Mouse (Mus musculus): Measurements from ENCODE around the gene Fbxl17. TPM values are rescaled to one million over a fixed set of nuclear protein-coding genes. Genes with fewer than 3 reads are reported as not detected.

Fbxl17 gene
- total and polyA plus RNA-seq, 3 experiments = 7.8 to 25.9 (median 25.5) TPM

GRCm38 (mm10) chr17:63369631-63370310 lies 130.0 kb downstream of the Fbxl17 start:
- TF ChIP-seq CTCF (IDR thresholded peaks at IDR 0.05) (no peak), EP300 (IDR thresholded peaks at IDR 0.05; ENCODE audit: insufficient read depth, low read depth, low read length) (no peak), POLR2A (IDR thresholded peaks at IDR 0.05; ENCODE audit: insufficient read depth, low read depth, low read length) (no peak)
- H3K36me3 ChIP-seq (ENCODE audit: control insufficient read depth, insufficient read depth, low read length) = peaks cover 13% of the 10 kb centered on the region
- H3K27me3 ChIP-seq (ENCODE audit: control insufficient read depth, insufficient read depth, low read length) = no peaks in the 10 kb centered on the region
- intact Hi-C loops (cut with DNase I) = no loop called here
- H3K9ac ChIP-seq (ENCODE audit: low read depth, low read length) = no peak overlapping the region
- no peak for DNase-seq
- H3K4me3 ChIP-seq = no peak overlapping the region
- H3K79me2 ChIP-seq (replicated peaks; ENCODE audit: control insufficient read depth, insufficient read depth, low read length) = no peaks in the 10 kb centered on the region; the same call in 1 of the 2 replicates
- 62% methylated on average over 8 of the region's 8 CpGs for WGBS
- peak overlapping the region; percentile 3 for H3K27ac ChIP-seq
- peaks cover 6% of the 10 kb centered on the region for H3K4me1 ChIP-seq (ENCODE audit: control insufficient read depth, insufficient read depth, low read length)

GRCm38 (mm10) chr17:63367476-63367875 lies 132.3 kb downstream of the Fbxl17 start:
- Histone ChIP-seq H3K4me1 (ENCODE audit: control insufficient read depth, insufficient read depth, low read length) (peaks cover 6% of the 10 kb centered on the region), H3K27me3 (ENCODE audit: control insufficient read depth, insufficient read depth, low read length) (no peaks in the 10 kb centered on the region), H3K9ac (ENCODE audit: low read depth, low read length) (no peak overlapping the region), H3K79me2 (replicated peaks; ENCODE audit: control insufficient read depth, insufficient read depth, low read length) (no peaks in the 10 kb centered on the region; the same call in 1 of the 2 replicates), H3K27ac (no peak overlapping the region), H3K4me3 (no peak overlapping the region), H3K36me3 (ENCODE audit: control insufficient read depth, insufficient read depth, low read length) (peaks cover 13% of the 10 kb centered on the region)
- TF ChIP-seq CTCF (IDR thresholded peaks at IDR 0.05) (no peak), EP300 (IDR thresholded peaks at IDR 0.05; ENCODE audit: insufficient read depth, low read depth, low read length) (no peak), POLR2A (IDR thresholded peaks at IDR 0.05; ENCODE audit: insufficient read depth, low read depth, low read length) (no peak)
- intact Hi-C loops (cut with DNase I) = no loop called here
- WGBS = 94% methylated on average over 6 of the region's 6 CpGs
- DNase-seq = no peak

- Histone ChIP-seq H3K4me3 (no peak overlapping the region), H3K27me3 (ENCODE audit: control insufficient read depth, insufficient read depth, low read length) (no peaks in the 10 kb centered on the region), H3K27ac (no peak overlapping the region), H3K36me3 (ENCODE audit: control insufficient read depth, insufficient read depth, low read length) (peaks cover 13% of the 10 kb centered on the region), H3K4me1 (ENCODE audit: control insufficient read depth, insufficient read depth, low read length) (peaks cover 5% of the 10 kb centered on the region), H3K79me2 (replicated peaks; ENCODE audit: control insufficient read depth, insufficient read depth, low read length) (no peaks in the 10 kb centered on the region; the same call in 1 of the 2 replicates), H3K9ac (ENCODE audit: low read depth, low read length) (no peak overlapping the region)
- TF ChIP-seq EP300 (IDR thresholded peaks at IDR 0.05; ENCODE audit: insufficient read depth, low read depth, low read length) = no peak
- no peak for TF ChIP-seq CTCF (IDR thresholded peaks at IDR 0.05)
- no peak for TF ChIP-seq POLR2A (IDR thresholded peaks at IDR 0.05; ENCODE audit: insufficient read depth, low read depth, low read length)
- DNase-seq = no peak
- WGBS = 77% methylated on average over 11 of the region's 11 CpGs
- intact Hi-C loops (cut with DNase I) = no loop called here
Measured at GRCm38 (mm10) chr17:63366045-63366444, 133.8 kb downstream of the Fbxl17 start.

GRCm38 (mm10) chr17:63364605-63365004 lies 135.2 kb downstream of the Fbxl17 start:
- DNase-seq = no peak

GRCm38 (mm10) chr17:63362196-63362595 lies 137.6 kb downstream of the Fbxl17 start:
- Histone ChIP-seq H3K27me3 (ENCODE audit: control insufficient read depth, insufficient read depth, low read length) (no peaks in the 10 kb centered on the region), H3K4me1 (ENCODE audit: control insufficient read depth, insufficient read depth, low read length) (no peaks in the 10 kb centered on the region), H3K79me2 (replicated peaks; ENCODE audit: control insufficient read depth, insufficient read depth, low read length) (peaks cover 1% of the 10 kb centered on the region), H3K36me3 (ENCODE audit: control insufficient read depth, insufficient read depth, low read length) (no peaks in the 10 kb centered on the region), H3K4me3 (no peak overlapping the region), H3K9ac (ENCODE audit: low read depth, low read length) (no peak overlapping the region), H3K27ac (no peak overlapping the region)
- no peak for DNase-seq
- TF ChIP-seq POLR2A (IDR thresholded peaks at IDR 0.05; ENCODE audit: insufficient read depth, low read depth, low read length) (no peak), EP300 (IDR thresholded peaks at IDR 0.05; ENCODE audit: insufficient read depth, low read depth, low read length) (no peak), CTCF (IDR thresholded peaks at IDR 0.05) (no peak)
- WGBS = 64% methylated on average over 3 of the region's 3 CpGs
- intact Hi-C loops (cut with DNase I) = no loop called here

More at GRCm38 (mm10) chr17:63364605-63365004, 135.2 kb downstream of the Fbxl17 start:
- 93% methylated on average over 7 of the region's 7 CpGs for WGBS
- Histone ChIP-seq H3K36me3 (ENCODE audit: control insufficient read depth, insufficient read depth, low read length) (peaks cover under 1% of the 10 kb centered on the region; the same call in 1 of the 2 replicates), H3K9ac (ENCODE audit: low read depth, low read length) (no peak overlapping the region), H3K4me1 (ENCODE audit: control insufficient read depth, insufficient read depth, low read length) (no peaks in the 10 kb centered on the region; the same call in 1 of the 2 replicates), H3K4me3 (no peak overlapping the region), H3K27me3 (ENCODE audit: control insufficient read depth, insufficient read depth, low read length) (no peaks in the 10 kb centered on the region), H3K27ac (no peak overlapping the region), H3K79me2 (replicated peaks; ENCODE audit: control insufficient read depth, insufficient read depth, low read length) (no peaks in the 10 kb centered on the region; the same call in 1 of the 2 replicates)
- TF ChIP-seq POLR2A (IDR thresholded peaks at IDR 0.05; ENCODE audit: insufficient read depth, low read depth, low read length) (no peak), EP300 (IDR thresholded peaks at IDR 0.05; ENCODE audit: insufficient read depth, low read depth, low read length) (no peak), CTCF (IDR thresholded peaks at IDR 0.05) (no peak)
- intact Hi-C loops (cut with DNase I) = no loop called here

- no peaks in the 10 kb centered on the region for H3K36me3 ChIP-seq (ENCODE audit: control insufficient read depth, insufficient read depth, low read length)
- no peak overlapping the region for H3K4me3 ChIP-seq
- 96% methylated on average over 9 of the region's 9 CpGs for WGBS
- DNase-seq = no peak
- H3K27me3 ChIP-seq (ENCODE audit: control insufficient read depth, insufficient read depth, low read length) = no peaks in the 10 kb centered on the region
- H3K9ac ChIP-seq (ENCODE audit: low read depth, low read length) = no peak overlapping the region
- H3K27ac ChIP-seq = no peak overlapping the region
- intact Hi-C loops (cut with DNase I) = no loop called here
- TF ChIP-seq EP300 (IDR thresholded peaks at IDR 0.05; ENCODE audit: insufficient read depth, low read depth, low read length) (no peak), POLR2A (IDR thresholded peaks at IDR 0.05; ENCODE audit: insufficient read depth, low read depth, low read length) (no peak), CTCF (IDR thresholded peaks at IDR 0.05) (no peak)
- no peaks in the 10 kb centered on the region for H3K4me1 ChIP-seq (ENCODE audit: control insufficient read depth, insufficient read depth, low read length)
- H3K79me2 ChIP-seq (replicated peaks; ENCODE audit: control insufficient read depth, insufficient read depth, low read length) = peaks cover 1% of the 10 kb centered on the region
Measured at GRCm38 (mm10) chr17:63361679-63362078, 138.1 kb downstream of the Fbxl17 start.
